Mouse (Mus musculus) T-helper 2 cell (primary cell): ENCODE results near the gene Ralgapa2.

Experiments
- in situ Hi-C: fragments of 300-600 bp; cut with MboI, MseI; formaldehyde crosslinking; loops from one replicate; pipeline ENCODE4 v1.15.1; 2025; ENCODE audit warnings: high pct_unique_total_duplicates

Gene Ralgapa2

GRCm38 (mm10) chr2:146310760-146311159 is 201.4 kb downstream of the Ralgapa2 start:
- in situ Hi-C loops, result no loop called here

- in situ Hi-C loops, result no loop called here
Measured at GRCm38 (mm10) chr2:146310291-146310690, 201.9 kb downstream of the Ralgapa2 start.

DNA sequence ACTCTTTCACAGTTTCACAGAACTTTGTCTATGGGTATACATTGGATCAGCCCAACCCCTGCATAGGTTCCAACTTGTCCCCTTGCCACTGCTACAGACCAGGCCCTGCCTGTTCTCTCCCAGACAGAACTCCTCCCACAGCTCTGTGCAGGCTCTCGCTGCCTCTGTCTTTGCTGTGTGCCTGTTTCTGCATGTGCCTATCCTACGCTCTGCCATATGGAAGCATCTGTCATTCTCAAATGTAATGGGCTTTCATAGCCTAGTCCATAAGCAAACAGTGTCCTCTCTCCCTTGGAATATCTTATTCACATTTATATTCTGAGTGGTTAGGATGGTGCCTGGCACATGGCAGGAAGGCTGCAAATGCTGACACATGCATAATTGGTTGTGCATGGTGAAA is 202.7 kb downstream of the Ralgapa2 start:
- in situ Hi-C loops, result no loop called here

DNA sequence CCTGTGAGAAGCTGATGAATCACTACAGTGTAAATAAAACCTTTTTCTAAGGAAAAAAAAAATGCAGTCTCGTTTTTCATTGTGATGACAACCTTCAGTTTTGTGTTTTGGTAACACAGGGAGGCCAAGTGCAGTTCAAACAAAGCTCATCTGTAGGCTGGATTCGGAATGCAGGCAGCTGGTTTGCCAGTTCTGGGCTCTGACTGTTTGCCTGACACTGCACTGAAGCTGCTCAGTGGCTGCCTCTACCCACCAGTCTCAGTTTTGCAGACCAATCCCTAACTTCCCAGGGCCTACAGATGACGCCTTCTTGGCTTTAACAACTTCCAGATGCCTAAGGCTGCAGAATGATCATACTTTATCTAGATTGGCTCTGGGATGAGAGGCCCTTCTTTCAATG is 205.1 kb downstream of the Ralgapa2 start:
- in situ Hi-C loops, result no loop called here

DNA sequence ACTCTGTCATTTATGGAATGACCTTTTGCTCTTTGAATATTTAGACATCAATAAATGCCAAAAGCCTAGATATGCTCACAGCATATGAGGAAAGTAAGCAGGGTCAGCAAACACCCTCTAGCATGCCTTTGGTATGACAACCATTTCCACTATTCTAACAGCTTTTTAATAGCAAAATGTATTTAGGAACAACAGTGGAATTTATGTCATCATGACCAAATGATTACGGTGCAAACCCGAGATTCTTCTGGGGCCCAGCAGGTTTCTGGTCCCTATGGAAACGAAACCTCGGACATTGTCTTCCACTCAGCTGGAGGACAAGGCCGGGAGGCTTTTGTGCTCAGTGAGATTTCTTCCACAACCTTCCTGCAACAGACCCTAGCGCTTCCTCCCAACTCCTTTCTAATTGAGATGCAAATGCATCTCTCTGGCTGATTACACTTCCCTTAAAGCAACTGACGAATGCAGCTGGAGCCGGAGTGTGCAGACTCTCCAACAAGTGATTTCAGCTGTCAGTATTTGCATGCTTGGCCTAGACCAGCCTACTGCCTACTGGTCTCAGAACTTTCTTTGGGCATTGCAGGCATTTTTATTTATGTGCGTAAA is 209.9 kb downstream of the Ralgapa2 start:
- in situ Hi-C loops, result no loop called here

DNA sequence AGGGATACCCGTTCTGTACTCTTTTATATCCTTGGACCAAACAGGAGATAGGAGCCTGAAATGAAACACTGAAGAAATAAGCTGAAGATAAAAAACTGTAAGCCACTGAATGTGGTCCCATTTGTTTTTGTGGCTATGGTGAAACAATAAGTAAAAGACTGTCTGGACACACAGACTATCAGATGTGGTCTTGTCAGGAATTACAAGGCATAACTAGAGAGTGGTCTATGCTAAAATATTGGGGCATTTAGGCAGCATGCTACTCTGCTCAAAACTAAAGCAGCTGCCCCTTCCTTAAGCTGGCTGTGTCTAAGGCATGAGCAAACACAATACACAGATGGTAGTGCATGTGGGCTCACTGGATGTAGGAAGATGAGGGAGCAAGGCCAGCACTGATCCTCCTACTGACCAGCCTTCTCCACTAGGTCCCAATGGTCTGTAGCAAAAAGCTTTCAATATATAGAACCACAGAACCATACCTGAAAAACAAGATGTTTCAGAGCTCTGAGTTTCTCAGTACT is 211.6 kb downstream of the Ralgapa2 start:
- in situ Hi-C loops, result no loop called here

DNA sequence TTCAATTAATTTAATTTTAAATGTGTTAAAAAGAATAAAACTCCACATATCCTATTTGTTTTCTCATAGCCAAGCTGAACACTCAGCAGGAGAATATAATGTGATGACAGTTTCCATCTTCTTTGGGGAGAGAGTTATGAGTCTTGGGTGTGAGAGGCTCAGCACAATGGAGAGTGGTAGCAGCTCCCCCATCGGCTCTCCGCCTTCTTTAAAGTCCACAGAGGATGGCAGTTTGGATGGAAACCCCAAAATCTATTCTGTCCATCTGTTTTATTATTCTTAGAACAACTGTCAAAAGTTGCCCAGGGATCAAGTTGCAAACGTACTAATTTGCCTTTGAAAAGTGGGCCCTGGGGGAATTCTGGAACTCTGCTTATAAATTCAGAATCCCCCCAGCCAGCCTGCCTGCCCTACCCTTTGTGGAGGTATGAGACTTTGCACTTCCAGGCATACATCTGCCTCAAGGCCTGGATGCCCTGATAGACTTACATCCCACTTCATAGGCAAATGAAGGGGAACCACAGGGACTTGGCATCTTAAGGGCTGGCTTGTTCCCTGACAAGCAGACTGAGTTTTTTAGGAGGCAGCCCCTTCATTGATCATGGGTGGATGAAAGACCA is 212.2 kb downstream of the Ralgapa2 start:
- in situ Hi-C loops, result no loop called here

GRCm38 (mm10) chr2:146293538-146293937 is 218.6 kb downstream of the Ralgapa2 start:
- in situ Hi-C loops, result no loop called here

GRCm38 (mm10) chr2:146290871-146291637 is 221.1 kb downstream of the Ralgapa2 start:
- in situ Hi-C loops, result no loop called here

- in situ Hi-C loops, result no loop called here
Measured at GRCm38 (mm10) chr2:146290366-146290765, 221.8 kb downstream of the Ralgapa2 start.

DNA sequence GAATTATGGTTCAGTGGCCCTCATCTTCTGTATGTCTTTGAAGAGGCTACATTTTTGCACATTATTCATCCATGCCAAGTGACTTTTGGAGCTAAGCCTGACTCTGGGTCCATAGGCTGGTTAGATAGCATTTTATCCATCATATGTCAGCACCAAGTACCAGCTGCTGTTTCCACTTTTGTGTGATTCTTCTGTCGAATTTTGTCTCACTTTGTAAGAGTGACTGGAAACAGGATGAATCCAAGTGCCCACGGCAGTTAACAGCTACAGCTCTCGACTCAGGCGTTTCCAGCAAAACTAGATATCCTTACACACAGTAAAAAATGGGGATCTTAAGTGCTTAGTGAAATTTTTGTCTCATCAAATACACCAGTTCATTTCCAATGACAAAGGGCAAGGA is 222.8 kb downstream of the Ralgapa2 start:
- in situ Hi-C loops, result no loop called here

DNA sequence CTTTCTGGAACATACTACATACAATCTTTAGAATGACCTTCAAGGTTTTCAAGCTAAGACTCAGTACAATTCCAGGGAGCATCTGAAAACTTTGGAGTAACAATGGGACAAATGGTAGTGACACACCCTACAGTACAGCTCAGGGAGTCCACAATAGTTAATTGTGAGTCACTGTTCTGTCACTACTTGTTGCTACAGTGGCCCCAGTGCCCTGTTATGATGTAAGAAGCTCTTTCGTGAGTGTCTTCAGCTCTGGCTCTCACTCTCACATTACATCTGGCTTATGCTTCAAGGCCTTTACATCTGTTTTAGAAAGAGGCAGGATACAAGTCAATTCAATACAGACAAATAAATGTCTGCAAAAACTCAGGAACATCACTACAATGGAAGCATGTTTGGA is 223.8 kb downstream of the Ralgapa2 start:
- in situ Hi-C loops, result no loop called here

- in situ Hi-C loops, result no loop called here
Measured at GRCm38 (mm10) chr2:146287531-146287930, 224.6 kb downstream of the Ralgapa2 start.

DNA sequence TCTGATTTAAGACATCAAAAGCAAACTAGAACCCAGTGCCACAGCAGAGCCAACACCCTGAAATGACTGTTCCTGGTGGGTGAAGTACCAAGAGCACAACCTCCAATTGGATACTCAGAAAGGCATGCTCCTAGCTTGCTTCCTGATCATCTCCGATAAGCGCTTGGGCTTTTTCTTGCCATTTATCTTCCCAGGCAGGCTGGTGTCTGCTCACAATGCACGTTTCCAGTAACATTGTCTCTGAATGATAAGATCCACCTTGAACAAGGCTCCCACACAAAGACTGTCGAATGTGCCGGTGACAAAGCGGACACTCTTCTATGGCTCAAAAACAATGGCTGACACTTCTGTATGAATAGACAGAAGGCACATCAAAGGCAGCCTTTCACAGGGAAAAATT is 230.8 kb downstream of the Ralgapa2 start:
- in situ Hi-C loops, result no loop called here

DNA sequence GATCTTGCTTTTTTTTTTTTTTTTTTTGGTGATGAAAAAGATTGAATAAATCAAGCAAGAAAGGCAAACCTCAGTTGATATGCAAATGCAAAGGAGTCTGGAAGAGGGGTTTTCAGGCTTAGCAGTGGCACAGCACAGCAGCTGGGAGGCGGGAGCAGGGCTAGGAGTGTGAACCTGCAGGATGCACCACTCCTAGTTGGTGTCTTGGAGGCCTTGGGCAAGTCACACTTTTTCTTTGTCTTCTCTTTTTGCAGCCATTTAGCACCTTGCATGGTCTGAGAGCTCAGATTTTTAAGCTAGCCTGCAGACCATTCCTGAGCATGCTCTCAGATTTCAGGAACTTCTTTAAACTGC is 231.2 kb downstream of the Ralgapa2 start:
- in situ Hi-C loops, result no loop called here

GRCm38 (mm10) chr2:146280221-146280920 is 231.8 kb downstream of the Ralgapa2 start:
- in situ Hi-C loops, result no loop called here

DNA sequence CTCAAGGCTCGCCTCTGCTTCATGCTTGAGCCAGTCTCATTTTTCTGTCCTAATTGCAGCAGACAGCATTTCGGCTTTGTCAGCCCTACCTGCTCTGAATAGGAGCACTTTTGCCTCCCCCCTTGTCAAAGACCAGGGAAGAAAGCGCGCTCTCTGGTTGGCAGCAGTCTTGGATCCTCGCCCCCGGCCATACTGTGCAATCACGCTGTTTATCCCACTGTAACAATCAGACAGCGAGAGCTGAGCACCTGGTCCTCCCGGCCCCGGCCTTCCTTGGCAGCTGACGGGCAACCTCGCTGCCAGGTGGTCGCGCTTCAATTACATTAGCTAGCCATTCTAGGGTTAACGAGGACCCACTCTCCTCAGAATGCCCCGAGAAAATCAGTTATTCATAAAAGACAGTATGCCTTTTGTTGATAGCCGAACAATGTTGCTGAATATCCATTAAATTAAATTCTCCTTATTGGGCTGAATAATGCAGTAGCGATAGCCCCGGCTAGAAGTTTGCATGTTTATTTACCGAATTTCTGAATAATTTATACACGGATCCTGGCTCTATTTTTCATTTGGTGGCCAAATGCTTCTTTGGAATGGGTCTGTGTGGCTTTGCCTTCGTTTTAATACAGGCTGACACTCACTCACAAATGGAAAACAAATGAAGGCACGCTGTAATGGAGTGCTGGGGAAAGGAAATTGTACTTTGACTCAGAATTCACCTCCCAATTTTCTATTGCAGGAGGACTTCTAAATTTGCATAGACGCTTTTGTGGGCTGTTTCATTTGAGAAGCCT is 232.5 kb downstream of the Ralgapa2 start:
- in situ Hi-C loops, result no loop called here

DNA sequence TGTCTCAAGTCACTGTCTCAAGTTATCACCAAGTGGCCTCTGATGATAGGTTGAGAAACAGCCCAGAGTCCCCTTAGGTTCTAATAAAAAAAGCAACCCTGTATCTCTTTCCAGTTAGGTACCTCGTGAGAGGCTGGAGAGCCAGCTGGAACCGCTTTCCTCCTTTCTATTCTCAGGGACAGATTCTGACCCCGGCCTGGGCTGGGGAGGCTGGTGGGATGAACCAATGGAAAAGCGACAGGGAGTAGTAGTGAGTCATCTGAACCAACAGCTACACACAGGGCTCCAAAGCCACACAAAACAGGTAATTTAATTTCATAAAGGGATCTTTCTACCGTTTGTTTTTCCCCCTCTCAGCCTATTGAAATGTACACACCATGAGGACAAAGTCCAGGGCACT is 233.8 kb downstream of the Ralgapa2 start:
- in situ Hi-C loops, result no loop called here

DNA sequence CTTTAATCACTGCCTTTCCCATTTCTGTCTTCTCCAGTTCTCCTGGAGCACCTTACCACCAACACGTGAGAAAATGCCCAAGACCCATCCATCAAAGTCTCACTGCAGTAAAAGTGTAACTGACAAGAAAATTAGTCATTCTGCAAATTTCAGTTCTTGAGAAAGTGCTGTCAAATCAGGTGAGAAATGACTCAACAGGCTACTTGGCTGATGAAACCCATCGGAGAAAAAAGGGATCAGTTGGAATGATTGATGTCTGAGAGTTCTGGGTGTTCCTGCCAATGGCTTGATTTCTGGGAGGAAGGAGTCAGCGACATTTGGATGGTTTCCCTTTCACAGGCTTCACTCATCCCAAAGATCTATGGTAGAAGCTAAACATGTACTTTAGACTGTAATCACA is 245.6 kb downstream of the Ralgapa2 start:
- in situ Hi-C loops, result no loop called here

DNA sequence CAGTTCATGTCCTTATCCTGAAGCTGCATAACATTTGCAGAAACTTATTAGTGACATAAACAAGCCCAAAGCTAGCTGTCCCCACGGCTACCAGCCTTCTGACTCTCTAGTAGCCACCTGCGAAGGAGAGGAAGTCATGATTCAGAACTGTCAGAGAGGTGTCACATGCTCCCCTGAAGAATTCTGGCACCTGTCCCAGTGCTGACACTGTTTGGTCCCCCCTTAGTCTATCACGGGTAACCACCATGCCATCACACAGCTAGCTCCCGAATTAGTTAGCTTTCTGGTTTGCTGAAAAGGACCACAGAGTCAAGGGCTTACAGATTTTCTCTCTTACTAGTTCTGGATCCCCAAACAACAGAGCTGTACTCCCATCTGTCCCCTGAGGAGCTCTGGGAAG is 247.1 kb downstream of the Ralgapa2 start:
- in situ Hi-C loops, result no loop called here

GRCm38 (mm10) chr2:146262966-146263365 is 249.2 kb downstream of the Ralgapa2 start:
- in situ Hi-C loops, result no loop called here
